Mouse (Mus musculus) midbrain, embryonic 11.5 days (tissue): ENCODE measurements around the gene Cdh24. TPM values are rescaled to one million over a fixed set of nuclear protein-coding genes. Genes with fewer than 3 reads are reported as not detected.

Source experiments
- ATAC-seq: fragments of 200-750 bp; cut with Nextera tagmentation; 2 replicates; pipeline ENCODE4 v1.8.0; 2017; ENCODE audit warnings: moderate TSS enrichment, moderate library complexity; ENCODE audit not compliant: low FRiP score
- DNase-seq: peaks from one replicate; pipeline ENCODE4 v3.0.0; 2015; ENCODE audit warnings: low spot score; ENCODE audit errors: missing footprints
- H3K27ac ChIP-seq: fragments of 300-500 bp; sonication (generic); 2 replicates; pipeline ENCODE4 v1.5.1; 2014; ENCODE audit warnings: low read depth, low read length
- H3K27me3 ChIP-seq: fragments of 300-500 bp; sonication (generic); 2 replicates; pipeline ENCODE4 v1.6.1; 2014; ENCODE audit warnings: mild to moderate bottlenecking, low read length, moderate library complexity, mixed read lengths; ENCODE audit not compliant: control insufficient read depth, insufficient read depth
- H3K36me3 ChIP-seq: fragments of 300-500 bp; sonication (generic); 2 replicates; pipeline ENCODE4 v1.6.1; 2014; ENCODE audit warnings: mild to moderate bottlenecking, low read length, moderate library complexity, mixed read lengths; ENCODE audit not compliant: control insufficient read depth, insufficient read depth
- H3K4me1 ChIP-seq: fragments of 300-500 bp; sonication (generic); 2 replicates; pipeline ENCODE4 v1.6.1; 2014; ENCODE audit warnings: low read length; ENCODE audit not compliant: control insufficient read depth, insufficient read depth
- H3K4me2 ChIP-seq: fragments of 300-500 bp; sonication (generic); 2 replicates; pipeline ENCODE4 v1.6.1; 2014; ENCODE audit warnings: mild to moderate bottlenecking, moderate library complexity
- H3K4me3 ChIP-seq: fragments of 300-500 bp; sonication (generic); 2 replicates; pipeline ENCODE4 v1.5.1; 2014; ENCODE audit warnings: low read depth, low read length
- H3K9ac ChIP-seq: fragments of 300-500 bp; sonication (generic); 2 replicates; pipeline ENCODE4 v1.6.1; 2014; ENCODE audit warnings: low read length
- H3K9me3 ChIP-seq: fragments of 300-500 bp; sonication (generic); 2 replicates; pipeline ENCODE4 v1.6.1; 2016; ENCODE audit warnings: low read length; ENCODE audit not compliant: control insufficient read depth
- WGBS: fragments of 180-500 bp; shearing (Covaris S2); extraction: QIAGEN DNeasy Blood & Tissue Kit; methylation state at CpG from one replicate; pipeline ENCODE4 v1.1.7; 2014; 5-methylcytosine and 5-hydroxymethylcytosine counted together
- polyA plus RNA-seq: library from polyadenylated mRNA; unstranded; fragments of >200 nt; fragmentation: Nextera tagmentation; extraction: Ambion mirVana; gene quantifications from 2 replicates; pipeline ENCODE4 v1.2.1, GENCODE M21; 2014

Cdh24 gene
- polyA plus RNA-seq, 1 experiment from 2014 or later, result 6.9 TPM

DNA sequence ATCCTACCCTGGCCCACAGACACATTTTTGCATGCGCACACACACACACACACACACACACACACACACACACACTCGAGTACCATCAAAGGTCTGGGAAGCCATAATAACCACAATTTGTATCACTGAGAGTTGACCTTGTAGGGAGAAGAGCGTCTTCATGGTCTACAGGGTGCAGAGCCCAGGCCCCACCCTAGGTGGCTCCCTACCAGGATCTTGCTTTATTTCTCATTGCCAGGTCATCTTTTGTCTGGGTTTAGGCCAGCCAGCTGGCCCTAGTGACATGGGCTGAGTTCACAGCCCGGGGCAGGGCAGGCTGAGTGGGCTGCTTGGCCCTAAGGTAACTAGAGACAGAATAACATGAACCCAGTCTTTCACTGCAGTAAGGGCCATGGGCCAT is 7.0 kb downstream of the Cdh24 start:
- peaks cover 30% of the 10 kb centered on the region for H3K36me3 ChIP-seq
- ATAC-seq (no peak), DNase-seq (no peak)
- no peaks in the 10 kb centered on the region for H3K4me1 ChIP-seq
- H3K9me3 ChIP-seq, result no peaks in the 10 kb centered on the region
- H3K27ac ChIP-seq, result no peak overlapping the region
- 83% methylated on average over 4 of the region's 4 CpGs for WGBS
- no peak overlapping the region for H3K4me3 ChIP-seq
- no peaks in the 10 kb centered on the region for H3K27me3 ChIP-seq
- H3K9ac ChIP-seq, result no peak overlapping the region
- H3K4me2 ChIP-seq, result no peak overlapping the region

DNA sequence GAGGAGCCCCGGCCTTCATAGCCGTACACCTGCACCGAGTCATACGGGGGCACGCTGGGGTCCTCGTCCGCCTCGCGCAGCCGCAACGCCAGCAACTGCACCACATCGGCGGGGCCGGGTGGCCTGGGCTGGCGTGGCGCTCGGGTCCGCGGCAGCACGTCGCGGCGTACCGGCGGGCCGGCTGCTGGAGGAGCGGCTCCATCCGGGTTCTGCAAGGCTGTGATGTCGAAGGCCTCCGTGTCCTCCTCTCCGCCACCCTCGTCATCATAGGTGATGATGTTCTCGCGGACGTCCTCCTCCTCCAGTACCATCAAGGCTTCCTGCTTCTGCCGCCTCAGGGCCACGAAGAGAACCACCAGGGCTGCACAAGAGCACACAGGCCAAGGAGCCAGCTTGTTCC is 8.9 kb downstream of the Cdh24 start:
- Histone ChIP-seq H3K36me3 (peaks cover 26% of the 10 kb centered on the region), H3K4me3 (no peak overlapping the region), H3K9me3 (no peaks in the 10 kb centered on the region), H3K27ac (no peak overlapping the region), H3K9ac (no peak overlapping the region), H3K4me2 (no peak overlapping the region), H3K27me3 (no peaks in the 10 kb centered on the region), H3K4me1 (no peaks in the 10 kb centered on the region)
- DNase-seq, result no peak
- WGBS, result 91% methylated on average over 37 of the region's 37 CpGs
- ATAC-seq, result no peak

DNA sequence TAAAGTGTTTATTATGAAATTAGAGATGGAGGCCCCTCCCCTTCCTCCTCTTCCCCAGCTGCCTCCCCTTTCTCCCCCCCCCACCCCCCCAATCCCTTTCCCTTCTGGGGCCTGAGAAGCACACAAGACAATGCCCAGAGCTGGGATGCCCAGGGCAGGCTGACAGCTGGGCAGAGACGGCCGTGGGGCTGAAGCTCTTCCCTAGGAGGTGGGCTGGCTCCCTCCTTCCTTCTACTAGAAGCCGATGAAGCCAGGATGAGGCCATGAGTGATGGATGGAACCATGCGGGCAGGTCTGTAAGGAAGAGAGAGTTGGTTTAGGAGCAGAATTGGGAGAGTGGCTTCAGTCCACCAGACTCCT is 9.9 kb downstream of the Cdh24 start:
- ATAC-seq, result no peak
- no peak overlapping the region for H3K9ac ChIP-seq
- H3K9me3 ChIP-seq, result no peaks in the 10 kb centered on the region
- no peak overlapping the region for H3K4me2 ChIP-seq
- no peaks in the 10 kb centered on the region for H3K27me3 ChIP-seq
- H3K36me3 ChIP-seq, result peaks cover 25% of the 10 kb centered on the region
- 90% methylated on average over 3 of the region's 4 CpGs for WGBS
- no peak overlapping the region for H3K27ac ChIP-seq
- no peak overlapping the region for H3K4me3 ChIP-seq
- DNase-seq, result no peak
- H3K4me1 ChIP-seq, result no peaks in the 10 kb centered on the region

DNA sequence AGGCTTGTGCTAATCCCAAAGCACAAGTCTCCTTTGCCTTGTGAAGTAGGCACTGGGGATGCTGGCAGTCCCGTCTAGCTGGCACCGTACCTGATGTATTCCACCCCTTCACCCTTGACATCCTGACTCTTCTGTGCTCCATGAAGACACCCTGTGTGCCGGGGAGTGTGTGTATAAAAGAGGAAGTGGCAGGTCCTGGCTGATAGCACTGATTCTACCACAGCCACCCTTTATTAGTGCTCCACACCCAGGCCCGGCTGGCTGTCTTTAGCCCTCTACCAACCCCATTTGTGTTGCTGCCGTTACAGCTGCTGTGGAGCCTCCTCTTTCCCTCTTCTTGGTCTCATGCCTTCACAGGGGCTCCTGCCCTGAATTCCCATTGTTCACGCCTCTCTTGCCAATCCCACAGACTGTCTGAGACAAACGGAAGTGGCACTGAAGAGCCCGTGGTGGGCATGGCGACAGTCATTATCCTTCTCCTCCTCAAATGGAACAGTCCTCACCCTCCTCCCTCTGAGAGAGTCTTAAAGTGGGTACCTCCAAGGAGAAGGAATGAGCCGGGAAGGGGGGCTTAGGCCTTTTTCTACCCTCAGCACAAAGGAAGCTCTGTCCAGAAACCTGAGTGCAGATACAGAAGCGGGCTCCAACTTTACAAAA is 10.5 kb downstream of the Cdh24 start:
- no peak for ATAC-seq
- no peak for DNase-seq
- Histone ChIP-seq H3K4me1 (no peaks in the 10 kb centered on the region), H3K9ac (no peak overlapping the region), H3K27ac (no peak overlapping the region), H3K36me3 (peaks cover 25% of the 10 kb centered on the region), H3K4me2 (no peak overlapping the region), H3K9me3 (no peaks in the 10 kb centered on the region), H3K27me3 (no peaks in the 10 kb centered on the region), H3K4me3 (no peak overlapping the region)
- 78% methylated on average over 11 of the region's 11 CpGs for WGBS

DNA sequence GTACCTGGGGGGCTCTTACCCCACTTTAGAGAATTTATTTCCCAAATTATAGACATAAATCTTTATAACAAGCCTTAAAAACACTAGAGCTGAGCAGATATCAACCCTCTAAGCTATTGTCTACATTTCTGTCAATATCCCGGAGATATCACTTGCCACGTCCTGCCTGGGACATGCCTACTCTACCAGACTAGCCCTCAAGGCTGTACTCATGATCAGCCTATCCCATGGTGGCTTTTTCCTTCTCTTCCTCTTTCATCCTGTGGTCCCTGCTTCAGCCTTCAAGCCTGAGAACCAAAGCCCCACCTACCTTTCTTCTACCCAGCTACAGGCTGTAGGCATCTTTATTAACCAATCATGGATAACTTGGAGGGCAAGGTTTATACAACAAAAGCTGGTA is 11.4 kb downstream of the Cdh24 start:
- Histone ChIP-seq H3K27ac (no peak overlapping the region), H3K9ac (no peak overlapping the region), H3K4me1 (no peaks in the 10 kb centered on the region), H3K9me3 (no peaks in the 10 kb centered on the region), H3K36me3 (peaks cover 25% of the 10 kb centered on the region), H3K4me2 (no peak overlapping the region), H3K27me3 (no peaks in the 10 kb centered on the region), H3K4me3 (no peak overlapping the region)
- 93% methylated on average over 2 of the region's 2 CpGs for WGBS
- no peak for DNase-seq
- ATAC-seq, result no peak

DNA sequence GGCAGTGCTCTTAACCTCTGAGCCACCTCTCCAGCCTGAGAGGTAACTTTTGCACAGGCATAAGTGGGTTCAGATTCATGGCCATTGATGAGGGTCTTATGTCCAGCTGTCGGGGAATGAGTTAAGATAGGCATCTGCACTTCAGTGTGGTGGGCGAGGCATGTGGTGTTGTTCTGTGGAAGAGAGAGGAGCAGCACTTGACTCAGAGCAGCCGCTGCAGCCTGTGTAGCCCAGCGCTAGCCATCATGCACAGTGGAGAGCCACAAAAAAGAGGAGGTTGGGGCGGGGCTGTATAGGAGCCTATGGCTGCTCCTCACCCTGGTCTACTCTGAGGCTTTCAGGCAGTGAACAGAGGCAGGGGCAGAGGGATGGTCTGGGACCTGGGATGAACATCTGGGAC is 13.1 kb downstream of the Cdh24 start:
- Histone ChIP-seq H3K4me3 (no peak overlapping the region), H3K4me1 (no peaks in the 10 kb centered on the region), H3K9ac (no peak overlapping the region), H3K27me3 (no peaks in the 10 kb centered on the region), H3K9me3 (no peaks in the 10 kb centered on the region), H3K27ac (no peak overlapping the region), H3K4me2 (no peak overlapping the region), H3K36me3 (peaks cover 17% of the 10 kb centered on the region)
- ATAC-seq, result no peak
- DNase-seq, result no peak
- 82% methylated on average over 5 of the region's 5 CpGs for WGBS

DNA sequence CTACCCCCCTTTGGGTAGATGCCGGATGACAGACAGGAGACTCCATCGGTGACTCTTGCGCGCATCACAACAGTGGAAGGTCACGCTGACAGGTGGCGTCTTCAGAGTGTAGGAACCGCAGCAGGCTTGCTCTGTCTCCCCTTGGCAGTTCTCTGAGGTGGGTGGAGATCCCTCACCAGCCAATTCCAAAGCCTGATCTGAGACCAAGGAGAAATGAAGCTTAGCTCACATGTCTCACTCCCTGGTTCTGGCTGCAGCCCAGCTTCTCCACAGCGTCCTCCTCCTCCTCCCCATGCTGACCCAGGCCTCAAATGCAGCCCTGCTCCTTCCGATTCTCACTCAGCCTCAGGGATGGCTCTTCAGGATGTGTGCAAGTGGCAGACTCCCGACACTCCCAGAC is 16.2 kb downstream of the Cdh24 start:
- H3K27me3 ChIP-seq, result no peaks in the 10 kb centered on the region
- H3K36me3 ChIP-seq, result no peaks in the 10 kb centered on the region
- no peak overlapping the region for H3K4me2 ChIP-seq
- H3K4me3 ChIP-seq, result no peak overlapping the region
- H3K27ac ChIP-seq, result no peak overlapping the region
- DNase-seq (no peak), ATAC-seq (no peak)
- H3K4me1 ChIP-seq, result no peaks in the 10 kb centered on the region
- 81% methylated on average over 10 of the region's 10 CpGs for WGBS
- H3K9me3 ChIP-seq, result no peaks in the 10 kb centered on the region
- no peak overlapping the region for H3K9ac ChIP-seq

DNA sequence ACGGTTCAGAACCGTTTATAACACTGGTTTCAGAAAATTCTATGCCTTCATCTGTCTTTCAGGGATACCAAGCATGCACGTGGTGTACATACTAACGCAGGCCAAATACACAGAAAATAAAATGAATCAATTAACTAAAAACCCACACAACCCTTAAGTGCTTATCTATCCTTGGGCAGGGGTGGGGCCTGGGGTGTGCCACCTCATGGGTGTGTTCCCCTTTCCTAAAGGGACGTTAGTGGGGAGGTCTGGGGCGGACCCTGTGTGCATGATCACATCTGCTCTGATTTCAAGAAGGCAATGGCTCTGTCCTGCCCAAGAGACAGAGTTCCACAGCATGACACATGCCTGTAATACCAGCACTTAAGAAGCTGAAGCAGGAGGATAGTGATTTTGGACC is 17.8 kb downstream of the Cdh24 start:
- WGBS, result 90% methylated on average over 6 of the region's 6 CpGs
- H3K27ac ChIP-seq, result no peak overlapping the region
- H3K27me3 ChIP-seq, result no peaks in the 10 kb centered on the region
- H3K4me1 ChIP-seq, result no peaks in the 10 kb centered on the region
- no peaks in the 10 kb centered on the region for H3K9me3 ChIP-seq
- DNase-seq (no peak), ATAC-seq (no peak)
- H3K4me2 ChIP-seq, result no peak overlapping the region
- H3K9ac ChIP-seq, result no peak overlapping the region
- H3K4me3 ChIP-seq, result no peak overlapping the region
- no peaks in the 10 kb centered on the region for H3K36me3 ChIP-seq

DNA sequence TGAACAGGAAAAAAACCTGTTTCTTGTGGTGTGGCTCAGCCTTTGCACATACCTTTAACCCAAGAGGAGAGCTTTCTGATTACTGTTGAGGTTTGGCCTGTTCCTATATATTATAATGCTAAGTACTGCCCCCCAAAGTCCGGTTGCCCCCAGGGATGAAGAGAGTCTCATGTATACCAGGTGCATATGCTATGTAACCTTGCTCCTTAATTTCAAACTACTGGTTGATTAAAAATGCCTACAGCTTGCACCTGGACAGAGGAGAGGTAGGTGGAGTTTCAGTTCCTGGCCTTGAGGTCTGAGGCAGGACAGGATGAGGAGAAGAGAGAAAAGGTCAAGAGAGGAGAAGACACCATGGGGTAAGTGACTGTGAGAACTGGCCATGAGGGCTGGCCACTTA is 20.0 kb downstream of the Cdh24 start, which contains the start of gene Psmb11:
Psmb11 (plus strand) TSS at position 301 of the 400 bp plus-strand sequence.
- Histone ChIP-seq H3K27ac (no peak within 1 kb of the TSS), H3K4me3 (no peak within 1 kb of the TSS), H3K36me3 (peaks cover 2% of the 10 kb centered on the region; the same call in 1 of the 2 replicates), H3K9ac (no peak within 1 kb of the TSS), H3K4me1 (peaks cover 4% of the 10 kb centered on the region), H3K4me2 (no peak within 1 kb of the TSS), H3K27me3 (no peaks in the 10 kb centered on the region), H3K9me3 (no peaks in the 10 kb centered on the region)
- no peak for ATAC-seq
- 87% methylated on average over 1 of the region's 1 CpGs for WGBS
- DNase-seq, result no peak
